Mouse (Mus musculus): ENCODE data around the gene Tdrd7.

DNA sequence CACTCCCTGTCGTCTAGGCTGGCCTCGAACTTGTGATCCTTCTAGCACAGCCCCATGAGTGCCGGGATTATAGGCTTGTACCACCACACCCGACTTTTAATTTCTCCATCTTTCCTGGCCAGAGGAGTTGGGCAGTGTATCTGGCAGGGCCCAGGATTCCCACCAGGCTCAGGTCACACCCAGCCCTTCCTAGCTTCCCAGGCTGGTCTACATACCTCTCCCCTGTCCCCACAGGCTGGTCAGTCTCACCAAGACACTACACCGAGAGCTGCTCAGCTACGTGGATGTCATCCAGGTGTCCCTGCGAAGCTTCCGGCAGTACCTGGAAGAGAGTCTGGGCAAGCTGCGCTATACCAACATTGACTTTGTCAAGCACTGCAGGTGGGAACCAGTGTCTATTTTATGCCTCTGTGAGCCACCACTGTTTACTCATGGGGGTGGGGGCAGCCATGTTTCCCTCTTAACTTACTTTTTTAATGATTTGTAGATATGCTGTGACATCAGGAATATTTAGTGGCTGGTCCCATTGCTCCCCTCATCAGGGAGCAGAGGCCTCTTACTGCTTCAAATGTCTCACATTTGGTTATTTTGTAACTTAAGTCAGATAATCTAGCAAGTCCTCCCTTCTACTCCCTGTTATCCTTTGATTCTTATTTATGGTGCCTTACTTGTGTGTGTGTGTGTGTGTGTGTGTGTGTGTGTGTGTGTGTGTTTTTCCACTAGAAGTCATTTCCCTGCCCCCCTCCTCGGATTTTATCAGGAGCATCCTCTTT lies 43.3 kb upstream of the Tdrd7 start:
- no peak for TF ChIP-seq ZC3H11A (IDR thresholded peaks at IDR 0.05; ENCODE audit: borderline replicate concordance, low read depth, low read length)
- no peak for TF ChIP-seq HCFC1 (IDR thresholded peaks at IDR 0.05; ENCODE audit: borderline replicate concordance, insufficient read depth, low read length)
